12 mouse cellular contexts compared by ENCODE assay signal in the genomic region with DNA sequence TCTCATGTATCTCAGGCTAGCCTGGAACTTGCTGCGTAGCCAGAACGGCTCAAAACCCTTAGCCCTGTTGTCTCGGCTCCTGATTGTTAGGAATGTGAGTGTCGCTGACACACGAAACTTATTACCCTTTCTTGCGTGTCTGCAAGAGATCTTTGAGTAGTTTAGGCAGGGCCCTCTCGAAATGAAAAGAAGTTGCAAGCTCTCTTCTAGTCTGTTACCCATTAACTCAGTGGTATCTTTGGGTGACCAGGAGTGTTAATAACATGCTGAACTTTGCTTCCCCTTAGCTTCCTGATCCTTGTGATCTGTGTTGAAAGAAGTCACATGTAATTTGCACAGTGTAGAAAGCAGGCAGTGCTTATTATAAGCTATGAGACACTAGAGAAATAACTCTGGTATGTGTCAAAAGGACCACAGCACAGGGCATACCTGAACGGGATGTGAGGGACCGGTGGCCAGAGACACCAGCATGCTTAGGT. TPM values are rescaled to one million over a fixed set of nuclear protein-coding genes. Genes with fewer than 3 reads are reported as not detected.
DNase-seq lines count a peak whose midpoint lies in the region; ATAC-seq and TF ChIP-seq lines count a peak whose summit lies in the region.
"Had no signal": no experiment of that assay in that cellular context is flagged by ENCODE, and none has a peak within 500 bp of the region (broad histone marks: within the 10 kb centered on the region; RNA-seq: fewer than 3 reads in every experiment).

No protein-coding gene starts in this region.

- WGBS in liver, adult 2 months = 4% methylated on average over 9 of the region's 9 CpGs
- 41% methylated on average over 9 of the region's 9 CpGs for WGBS in kidney, embryonic 15.5 days
- WGBS in lung, embryonic 15.5 days = 34% methylated on average over 9 of the region's 9 CpGs
- 84% methylated on average over 9 of the region's 9 CpGs for WGBS in midbrain, embryonic 15.5 days

- TF ChIP-seq CTCF in liver, adult 2 months (IDR thresholded peaks at IDR 0.05; ENCODE audit: low read depth, low read length) = no peak

- H3K9ac ChIP-seq in liver, adult 2 months (ENCODE audit: low read depth, low read length) = peak overlapping the region; percentile 85
- H3K9ac ChIP-seq in kidney, embryonic 15.5 days = no peak overlapping the region
- no peak overlapping the region for H3K9ac ChIP-seq in lung, embryonic 15.5 days
- H3K9ac ChIP-seq in midbrain, embryonic 15.5 days = no peak overlapping the region
- H3K9ac ChIP-seq: hindbrain, embryonic 15.5 days had no signal

- H3K9me3 ChIP-seq in kidney, embryonic 15.5 days (replicated peaks) = no peaks in the 10 kb centered on the region
- H3K9me3 ChIP-seq in lung, embryonic 15.5 days = no peaks in the 10 kb centered on the region
- no peaks in the 10 kb centered on the region for H3K9me3 ChIP-seq in midbrain, embryonic 15.5 days
- H3K9me3 ChIP-seq: hindbrain, embryonic 15.5 days had no signal

- no peaks in the 10 kb centered on the region for H3K79me2 ChIP-seq in liver, adult 2 months (ENCODE audit: control insufficient read depth, insufficient read depth, low read length)

- H3K27me3 ChIP-seq in liver, adult 2 months (ENCODE audit: control insufficient read depth, insufficient read depth, low read length) = no peaks in the 10 kb centered on the region
- H3K27me3 ChIP-seq in kidney, embryonic 15.5 days = no peaks in the 10 kb centered on the region
- no peaks in the 10 kb centered on the region for H3K27me3 ChIP-seq in lung, embryonic 15.5 days
- no peaks in the 10 kb centered on the region for H3K27me3 ChIP-seq in midbrain, embryonic 15.5 days (replicated peaks)
- H3K27me3 ChIP-seq: hindbrain, embryonic 15.5 days had no signal

- TF ChIP-seq POLR2A in liver, adult 2 months (IDR thresholded peaks at IDR 0.05; ENCODE audit: extremely low read depth, insufficient read depth, low read length) = no peak

- peaks cover 19% of the 10 kb centered on the region; the same call in 1 of the 2 replicates for H3K4me1 ChIP-seq in liver, adult 2 months (ENCODE audit: control insufficient read depth, insufficient read depth, low read length)
- peaks cover 17% of the 10 kb centered on the region for H3K4me1 ChIP-seq in kidney, embryonic 15.5 days
- H3K4me1 ChIP-seq in lung, embryonic 15.5 days = peaks cover 21% of the 10 kb centered on the region
- H3K4me1 ChIP-seq in midbrain, embryonic 15.5 days = peaks cover 5% of the 10 kb centered on the region

- peak; percentile 99 for DNase-seq in liver, adult 2 months (ENCODE audit: extremely low read depth, low read depth, low spot score)
- DNase-seq in liver = no peak
- DNase-seq in yolk sac, embryonic 10.5 days (ENCODE audit: low spot score) = peak; percentile 78
- no peak for DNase-seq in T-cell, adult 2 months (ENCODE audit: low spot score)
- DNase-seq in adrenal gland, postnatal 25 days = no peak
- DNase-seq: heart, adult 11 months had no signal

- peak overlapping the region; percentile 98 for H3K27ac ChIP-seq in liver, adult 2 months (replicated peaks; ENCODE audit: insufficient read depth, low read depth, low read length)
- H3K27ac ChIP-seq in kidney, embryonic 15.5 days = peak overlapping the region; percentile 64
- peak overlapping the region; percentile 43 for H3K27ac ChIP-seq in lung, embryonic 15.5 days
- H3K27ac ChIP-seq in midbrain, embryonic 15.5 days = no peak overlapping the region
- H3K27ac ChIP-seq: hindbrain, embryonic 15.5 days had no signal

- peak; percentile 37 for ATAC-seq in kidney, embryonic 15.5 days (replicated peaks; ENCODE audit: low FRiP score)
- no peak; the same call in 1 of the 2 replicates for ATAC-seq in lung, embryonic 15.5 days (ENCODE audit: borderline replicate concordance, extremely low read depth, low FRiP score, low TSS enrichment)
- no peak for ATAC-seq in midbrain, embryonic 15.5 days (replicated peaks)
- ATAC-seq: forebrain, embryonic 14.5 days had no signal

- no peaks in the 10 kb centered on the region; the same call in 1 of the 2 replicates for H3K36me3 ChIP-seq in liver, adult 2 months (ENCODE audit: control insufficient read depth, insufficient read depth, low read length)
- H3K36me3 ChIP-seq in kidney, embryonic 15.5 days = no peaks in the 10 kb centered on the region
- H3K36me3 ChIP-seq in lung, embryonic 15.5 days = no peaks in the 10 kb centered on the region
- no peaks in the 10 kb centered on the region for H3K36me3 ChIP-seq in midbrain, embryonic 15.5 days (replicated peaks)
- H3K36me3 ChIP-seq: hindbrain, embryonic 15.5 days had no signal

- no peak overlapping the region for H3K4me2 ChIP-seq in kidney, embryonic 15.5 days
- no peak overlapping the region for H3K4me2 ChIP-seq in lung, embryonic 15.5 days
- no peak overlapping the region for H3K4me2 ChIP-seq in midbrain, embryonic 15.5 days
- H3K4me2 ChIP-seq: hindbrain, embryonic 15.5 days had no signal

- H3K4me3 ChIP-seq in liver, adult 2 months (ENCODE audit: insufficient read depth, low read depth, low read length) = peak overlapping the region; percentile 13; the same call in 1 of the 2 replicates
- H3K4me3 ChIP-seq in kidney, embryonic 15.5 days (replicated peaks) = no peak overlapping the region
- H3K4me3 ChIP-seq in lung, embryonic 15.5 days = no peak overlapping the region
- H3K4me3 ChIP-seq in midbrain, embryonic 15.5 days = no peak overlapping the region
- H3K4me3 ChIP-seq: hindbrain, embryonic 15.5 days; myocyte had no signal

RNA-seq across cellular contexts. Expression of a gene that starts 43.4 kb away (rescaled TPM):
- 7,986 and 8,406 TPM in 2 replicates for total RNA-seq in liver, adult 2 months (2014; rRNA removed)
- polyA plus RNA-seq in liver, adult 2 months (2012; rRNA removed) = 2,468 and 2,707 TPM in 2 replicates
- polyA plus RNA-seq in kidney, embryonic 15.5 days (2015; fragmentation: Nextera tagmentation; extraction: Ambion mirVana) = 4,779 and 4,974 TPM in 2 replicates
- 4,575 and 4,632 TPM in 2 replicates for polyA plus RNA-seq in lung, embryonic 15.5 days (2015; fragmentation: Nextera tagmentation; extraction: Ambion mirVana)
- polyA plus RNA-seq in midbrain, embryonic 15.5 days (2015; fragmentation: Nextera tagmentation; extraction: Ambion mirVana) = 3,193 and 3,214 TPM in 2 replicates
- 6,460 and 8,956 TPM in 2 replicates for total RNA-seq in adrenal gland, postnatal 25 days (2021)

RNA-seq across cellular contexts. Expression of a gene that starts 55.5 kb away (rescaled TPM):
- total RNA-seq in liver, adult 2 months (2014; rRNA removed) = 16.4 and 17.0 TPM in 2 replicates
- 10.9 and 12.1 TPM in 2 replicates for polyA plus RNA-seq in liver, adult 2 months (2012; rRNA removed)
- polyA plus RNA-seq in kidney, embryonic 15.5 days (2015; fragmentation: Nextera tagmentation; extraction: Ambion mirVana) = 17.8 and 18.0 TPM in 2 replicates
- 13.3 and 13.7 TPM in 2 replicates for polyA plus RNA-seq in lung, embryonic 15.5 days (2015; fragmentation: Nextera tagmentation; extraction: Ambion mirVana)
- polyA plus RNA-seq in midbrain, embryonic 15.5 days (2015; fragmentation: Nextera tagmentation; extraction: Ambion mirVana) = 17.8 and 18.6 TPM in 2 replicates
- total RNA-seq in adrenal gland, postnatal 25 days (2021) = 10.6 and 16.7 TPM in 2 replicates

Comparison
In these comparisons a context has a peak if more than half of its experiments do, and no peak if none do; other contexts are left out.
1. DNase-seq: peak in liver, adult 2 months (single experiment) and yolk sac, embryonic 10.5 days (single experiment); none in liver (single experiment), T-cell, adult 2 months (single experiment) and adrenal gland, postnatal 25 days (single experiment).